14 mouse cellular contexts compared by ENCODE assay signal in the genomic region with DNA sequence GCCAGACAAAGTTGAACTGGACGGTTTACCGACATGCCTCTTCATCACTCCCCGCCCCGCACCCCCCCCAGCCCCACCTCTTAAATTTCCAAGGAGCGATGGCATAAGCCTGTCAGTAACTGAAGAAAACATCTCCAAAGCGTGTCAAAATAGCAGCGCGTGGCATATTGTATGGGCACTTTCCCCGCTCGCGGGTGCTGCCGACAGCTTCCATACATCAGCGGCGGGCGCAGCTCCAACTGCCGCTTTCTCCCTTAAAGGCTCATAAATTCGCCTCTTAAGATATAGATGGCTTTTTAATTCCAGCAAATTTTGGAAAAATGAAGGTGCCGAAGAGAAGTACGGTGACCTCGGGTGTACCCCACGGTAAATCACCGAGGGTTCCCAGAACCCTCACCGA.
DNase-seq lines count a peak whose midpoint lies in the region; ATAC-seq lines count a peak whose summit lies in the region.
"Had no signal": no experiment of that assay in that cellular context is flagged by ENCODE, and none has a peak within 500 bp of the region (broad histone marks: within the 10 kb centered on the region; RNA-seq: fewer than 3 reads in every experiment).

No protein-coding gene starts in this region.

- ATAC-seq in frontal cortex, adult (ENCODE audit: low TSS enrichment) = no peak
- ATAC-seq in hindbrain, embryonic 15.5 days (ENCODE audit: low FRiP score, low read depth) = no peak
- no peak for ATAC-seq in neural tube, embryonic 14.5 days (ENCODE audit: low read depth)
- ATAC-seq in heart, embryonic 11.5 days (replicated peaks; ENCODE audit: insufficient number of reproducible peaks, low FRiP score, low TSS enrichment) = no peak
- ATAC-seq: lung, postnatal 0 days had no signal

- 25% methylated on average over 23 of the region's 23 CpGs for WGBS in embryonic facial prominence, embryonic 10.5 days
- WGBS in hindbrain, embryonic 15.5 days = 8% methylated on average over 23 of the region's 23 CpGs
- 9% methylated on average over 23 of the region's 23 CpGs for WGBS in neural tube, embryonic 14.5 days
- 38% methylated on average over 23 of the region's 23 CpGs for WGBS in heart, embryonic 11.5 days (ENCODE audit: insufficient replicate concordance)

- H3K27ac ChIP-seq in embryonic facial prominence, embryonic 10.5 days (replicated peaks) = no peak overlapping the region
- peak overlapping the region; percentile 62 for H3K27ac ChIP-seq in hindbrain, embryonic 15.5 days (replicated peaks)
- H3K27ac ChIP-seq in neural tube, embryonic 14.5 days (ENCODE audit: low read depth, low read length) = peak overlapping the region; percentile 55
- no peak overlapping the region for H3K27ac ChIP-seq in heart, embryonic 11.5 days (ENCODE audit: low read depth, low read length)

- peaks cover 62% of the 10 kb centered on the region for H3K27me3 ChIP-seq in embryonic facial prominence, embryonic 10.5 days (replicated peaks; ENCODE audit: low read depth, poor library complexity, severe bottlenecking)
- H3K27me3 ChIP-seq in hindbrain, embryonic 15.5 days = no peaks in the 10 kb centered on the region
- no peaks in the 10 kb centered on the region for H3K27me3 ChIP-seq in neural tube, embryonic 14.5 days (ENCODE audit: control insufficient read depth, insufficient read depth, low read length)
- H3K27me3 ChIP-seq in heart, embryonic 11.5 days (ENCODE audit: control insufficient read depth, insufficient read depth, low read length) = peaks cover 30% of the 10 kb centered on the region

- no peak overlapping the region for H3K9ac ChIP-seq in hindbrain, embryonic 15.5 days
- no peak overlapping the region for H3K9ac ChIP-seq in neural tube, embryonic 14.5 days (replicated peaks; ENCODE audit: low read depth, low read length)
- no peak overlapping the region for H3K9ac ChIP-seq in heart, embryonic 11.5 days (ENCODE audit: low read depth, low read length)

- peak; percentile 54 to 64 for DNase-seq in frontal cortex, postnatal 36 days (ENCODE audit: low spot score in 2 of 2)
- DNase-seq in embryonic facial prominence, embryonic 10.5 days (ENCODE audit: low spot score) = no peak
- no peak for DNase-seq in urinary bladder, postnatal 4 days (ENCODE audit: low spot score in 2 of 2)
- no peak for DNase-seq in spleen, adult 12 weeks (ENCODE audit: low spot score)
- DNase-seq: cerebellum, adult 18-20 months; heart, postnatal 14 days; kidney, postnatal 14 days; thymus, postnatal 36 days had no signal

- H3K9me3 ChIP-seq in embryonic facial prominence, embryonic 10.5 days = no peaks in the 10 kb centered on the region
- H3K9me3 ChIP-seq in hindbrain, embryonic 15.5 days = no peaks in the 10 kb centered on the region
- no peaks in the 10 kb centered on the region for H3K9me3 ChIP-seq in neural tube, embryonic 14.5 days (ENCODE audit: control insufficient read depth, low read length)
- H3K9me3 ChIP-seq in heart, embryonic 11.5 days (replicated peaks; ENCODE audit: control insufficient read depth, low read length) = no peaks in the 10 kb centered on the region

- H3K36me3 ChIP-seq in embryonic facial prominence, embryonic 10.5 days (replicated peaks) = no peaks in the 10 kb centered on the region
- H3K36me3 ChIP-seq in hindbrain, embryonic 15.5 days = no peaks in the 10 kb centered on the region
- H3K36me3 ChIP-seq in neural tube, embryonic 14.5 days (ENCODE audit: control insufficient read depth, insufficient read depth, low read length) = no peaks in the 10 kb centered on the region
- no peaks in the 10 kb centered on the region for H3K36me3 ChIP-seq in heart, embryonic 11.5 days (ENCODE audit: control insufficient read depth, insufficient read depth, low read length)

- peak overlapping the region; percentile 47 for H3K4me2 ChIP-seq in hindbrain, embryonic 15.5 days
- H3K4me2 ChIP-seq in neural tube, embryonic 14.5 days (ENCODE audit: low read depth, low read length) = peak overlapping the region; percentile 36
- H3K4me2 ChIP-seq in heart, embryonic 11.5 days = no peak overlapping the region

- H3K4me1 ChIP-seq in embryonic facial prominence, embryonic 10.5 days = peaks cover 63% of the 10 kb centered on the region
- peaks cover 52% of the 10 kb centered on the region for H3K4me1 ChIP-seq in hindbrain, embryonic 15.5 days (replicated peaks)
- H3K4me1 ChIP-seq in neural tube, embryonic 14.5 days (ENCODE audit: control insufficient read depth, insufficient read depth, low read length) = peaks cover 37% of the 10 kb centered on the region
- H3K4me1 ChIP-seq in heart, embryonic 11.5 days (ENCODE audit: control insufficient read depth, insufficient read depth, low read length) = no peaks in the 10 kb centered on the region

- peak overlapping the region; percentile 21; the same call in 1 of the 2 replicates for H3K4me3 ChIP-seq in embryonic facial prominence, embryonic 10.5 days
- H3K4me3 ChIP-seq in hindbrain, embryonic 15.5 days = 0 out of 2 replicates have a peak overlapping the region, but pooled peaks have one; percentile 6
- no peak overlapping the region; the same call in 1 of the 2 replicates for H3K4me3 ChIP-seq in neural tube, embryonic 14.5 days (ENCODE audit: low read depth, low read length)
- no peak overlapping the region for H3K4me3 ChIP-seq in heart, embryonic 11.5 days (ENCODE audit: low read depth, low read length)
- H3K4me3 ChIP-seq: myocyte had no signal

Comparison
In these comparisons a context has a peak if more than half of its experiments do, and no peak if none do; other contexts are left out.
1. DNase-seq: peak in frontal cortex, postnatal 36 days (2 of 2); none in embryonic facial prominence, embryonic 10.5 days (single experiment), urinary bladder, postnatal 4 days (0 of 2) and spleen, adult 12 weeks (single experiment).
2. H3K27ac ChIP-seq: peak in hindbrain, embryonic 15.5 days (single experiment) and neural tube, embryonic 14.5 days (single experiment); none in embryonic facial prominence, embryonic 10.5 days (single experiment) and heart, embryonic 11.5 days (single experiment).
3. H3K4me3 ChIP-seq: peak in embryonic facial prominence, embryonic 10.5 days (single experiment) and hindbrain, embryonic 15.5 days (single experiment); none in neural tube, embryonic 14.5 days (single experiment) and heart, embryonic 11.5 days (single experiment).